Mouse (Mus musculus) bone marrow, adult 2 months (tissue): ENCODE results near the gene Parm1.

Source experiments
- CTCF ChIP-seq: fragments of 200-500 bp; IDR thresholded peaks from 2 replicates; pipeline ENCODE4 v1.5.1; 2011; ENCODE audit warnings: low read length, control low read depth; ENCODE audit not compliant: control insufficient read depth, insufficient read depth
- POLR2A ChIP-seq: fragments of 200-500 bp; IDR thresholded peaks from 2 replicates; pipeline ENCODE4 v1.6.1; 2011; ENCODE audit warnings: low read depth, mild to moderate bottlenecking, control low read depth, low read length, borderline replicate concordance; ENCODE audit not compliant: control insufficient read depth

DNA sequence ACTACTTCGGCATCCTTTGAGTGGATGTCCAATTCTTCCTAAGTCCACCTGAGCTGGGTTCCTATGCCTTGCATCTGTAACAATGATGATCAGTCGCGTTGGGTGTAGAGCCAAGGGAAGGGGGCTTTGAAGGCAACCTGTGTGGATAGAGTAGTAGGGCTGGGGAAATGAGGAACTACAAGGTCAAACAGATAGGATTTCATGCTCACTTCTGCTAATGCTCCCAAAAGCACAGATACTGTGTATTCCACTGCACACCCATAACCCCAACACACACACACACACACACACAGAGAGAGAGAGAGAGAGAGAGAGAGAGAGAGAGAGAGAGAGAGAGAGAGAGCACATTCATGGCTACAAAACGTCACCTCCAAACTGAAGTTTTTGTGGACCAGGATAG, 38.7 kb upstream of the Parm1 start:
- no peak for TF ChIP-seq POLR2A
- no peak for TF ChIP-seq CTCF
